Comparison of ENCODE assay signal across 1 mouse cellular context in genomic region chr17:56164510-56164909, GRCm38 (mm10).
A peak's percentile ranks its signal among the peaks of the same experiment; 100 is the strongest.
TF ChIP-seq lines count a peak whose summit lies in the region.

No protein-coding gene starts in this region.

TF ChIP-seq in MEL, 35 proteins besides CTCF, POLR2A, EP300 and RAD21:
- TF ChIP-seq TAL1 (IDR thresholded peaks at IDR 0.05; ENCODE audit: low read length) (peak; percentile 23), ETS1 (IDR thresholded peaks at IDR 0.05; ENCODE audit: low read depth, low read length) (peak; percentile 38; the same call in 1 of the 2 replicates), GATA1 (IDR thresholded peaks at IDR 0.05; ENCODE audit: low read depth, low read length) (peak; percentile 68), GABPA (IDR thresholded peaks at IDR 0.05; ENCODE audit: low read depth, low read length) (no peak), USF2 (IDR thresholded peaks at IDR 0.05; ENCODE audit: borderline replicate concordance in 1 of 2, insufficient read depth in 1 of 2, low read depth in 1 of 2, low read length in 2 of 2) (no peak), KAT2A (conservative IDR thresholded peaks at IDR 0.05; ENCODE audit: low read depth, low read length) (no peak), TCF12 (IDR thresholded peaks at IDR 0.05; ENCODE audit: low read depth, low read length) (peak; percentile 30; the same call in 1 of the 2 replicates)
